Mouse (Mus musculus): Measurements from ENCODE around the gene Fgr.
A peak's percentile ranks its signal among the peaks of the same experiment; 100 is the strongest.

GRCm38 (mm10) chr4:132977597-132977996, 3.7 kb downstream of the Fgr start:
- TF ChIP-seq CTCF (IDR thresholded peaks at IDR 0.05; ENCODE audit: borderline replicate concordance, control insufficient read depth, extremely low read depth, insufficient read depth, low read length, poor library complexity), result no peak
- TF ChIP-seq POLR2A (IDR thresholded peaks at IDR 0.05; ENCODE audit: control insufficient read depth, extremely low read depth, insufficient read depth, low read length, poor library complexity), result peak; percentile 56; the same call in 1 of the 2 replicates

Measured in thymus, adult 2 months (tissue).